Mouse (Mus musculus) erythroblast, embryonic 14.5 days (primary cell): ENCODE data around the gene Sltm.

ENCODE experiments used
- GATA1 ChIP-seq: IDR thresholded peaks from 2 replicates; pipeline ENCODE4 v1.6.1; 2012; ENCODE audit warnings: low read length, inconsistent platforms, mixed read lengths
- TAL1 ChIP-seq: IDR thresholded peaks from 3 replicates; pipeline ENCODE4 v1.6.1; 2012; ENCODE audit warnings: low read length, inconsistent platforms, mixed read lengths

- TF ChIP-seq GATA1: no peak
- TF ChIP-seq TAL1: no peak
Measured at GRCm38 (mm10) chr9:70556796-70557195, 14.2 kb downstream of the Sltm start.
